Mouse (Mus musculus) cortical plate, adult 2 months (tissue): ENCODE measurements at regions not wholly inside any gene's neighbourhood (a gene's known extent, or its start where the extent isn't known, plus 50 kb on each side); places are given as distances from the start of the nearest gene placed in this dataset.

Experiments used
- CTCF ChIP-seq: fragments of 200-500 bp; IDR thresholded peaks from 2 replicates; pipeline ENCODE4 v1.5.1; 2011; ENCODE audit warnings: mild to moderate bottlenecking, control low read depth, low read length; ENCODE audit not compliant: insufficient read depth; ENCODE audit errors: extremely low read depth
- POLR2A ChIP-seq: fragments of 200-500 bp; IDR thresholded peaks from 2 replicates; pipeline ENCODE4 v1.6.1; 2011; ENCODE audit warnings: mild to moderate bottlenecking, low read length, control low read depth; ENCODE audit not compliant: insufficient read depth; ENCODE audit errors: extremely low read depth

- TF ChIP-seq CTCF, result no peak
- no peak for TF ChIP-seq POLR2A
Observed at GRCm38 (mm10) chr12:27247756-27248544, 94.4 kb downstream of the Sox11 start.
